Mouse (Mus musculus) heart, postnatal 0 days (tissue): ENCODE measurements around the gene Prkar1b.

Source experiments
- CTCF ChIP-seq: IDR thresholded peaks from 2 replicates; pipeline ENCODE4 v1.5.1; 2016; ENCODE audit warnings: antibody characterized with exemption, control low read depth, low read depth
- EP300 ChIP-seq: IDR thresholded peaks from 2 replicates; pipeline ENCODE4 v1.6.1; 2016; ENCODE audit warnings: antibody characterized with exemption, low read depth

GRCm38 (mm10) chr5:139051276-139051675 is 98.5 kb downstream of the Prkar1b start:
- no peak for TF ChIP-seq CTCF
- no peak for TF ChIP-seq EP300
